Mouse (Mus musculus) hindbrain, embryonic 10.5 days (tissue): Measurements from ENCODE around the gene Gal3st3. TPM values are rescaled to one million over a fixed set of nuclear protein-coding genes. Genes with fewer than 3 reads are reported as not detected.

Experiments used
- polyA plus RNA-seq: library from polyadenylated mRNA; unstranded; fragments of >200 nt; fragmentation: Nextera tagmentation; extraction: Ambion mirVana; gene quantifications from 2 replicates; pipeline ENCODE4 v1.2.1, GENCODE M21; 2016

Gene Gal3st3
- polyA plus RNA-seq, 1 experiment from 2014 or later = 19.1 TPM

Other genes with a start within 250 kb of the Gal3st3 start
- gene Rin1, start 247.8 kb upstream of the Gal3st3 start, polyA plus RNA-seq = 2.3 and 3.0 TPM in 2 replicates
- 26.9 and 39.1 TPM in 2 replicates for gene Cd248, start 230.3 kb upstream of the Gal3st3 start, polyA plus RNA-seq
- gene Tmem151a, start 212.8 kb upstream of the Gal3st3 start, polyA plus RNA-seq = 1.5 and 1.8 TPM in 2 replicates
- gene Yif1a, start 209.8 kb upstream of the Gal3st3 start, polyA plus RNA-seq = 87.1 and 92.0 TPM in 2 replicates
- 42.1 and 115 TPM in 2 replicates for gene Cnih2, start 199.8 kb upstream of the Gal3st3 start, polyA plus RNA-seq
- gene Rab1b, start 191.3 kb upstream of the Gal3st3 start, polyA plus RNA-seq = 270 and 303 TPM in 2 replicates
- 35.5 and 45.8 TPM in 2 replicates for gene Klc2, start 179.8 kb upstream of the Gal3st3 start, polyA plus RNA-seq
- 23.7 and 26.1 TPM in 2 replicates for gene Pacs1, start 25.2 kb upstream of the Gal3st3 start, polyA plus RNA-seq
- 438 and 456 TPM in 2 replicates for gene Sf3b2, start 2.9 kb upstream of the Gal3st3 start, polyA plus RNA-seq
- gene Catsper1, start 37.4 kb downstream of the Gal3st3 start, polyA plus RNA-seq = not detected in 2 replicates
- 0.65 and 1.6 TPM in 2 replicates for gene Cst6, start 51.2 kb downstream of the Gal3st3 start, polyA plus RNA-seq
- gene Eif1ad, start 68.4 kb downstream of the Gal3st3 start, polyA plus RNA-seq = 84.2 and 90.5 TPM in 2 replicates
- gene Banf1, start 68.8 kb downstream of the Gal3st3 start, polyA plus RNA-seq = 539 and 565 TPM in 2 replicates
- 82.7 and 93.2 TPM in 2 replicates for gene Sart1, start 90.4 kb downstream of the Gal3st3 start, polyA plus RNA-seq
- gene Tsga10ip, start 104.2 kb downstream of the Gal3st3 start, polyA plus RNA-seq = 0.44 and 0.58 TPM in 2 replicates
- gene Drap1, start 126.6 kb downstream of the Gal3st3 start, polyA plus RNA-seq = 223 and 271 TPM in 2 replicates
- gene AI837181, start 126.8 kb downstream of the Gal3st3 start, polyA plus RNA-seq = 53.8 and 63.9 TPM in 2 replicates
- not detected in 2 replicates for gene Fosl1, start 149.2 kb downstream of the Gal3st3 start, polyA plus RNA-seq
- 6.9 and 8.6 TPM in 2 replicates for gene Ccdc85b, start 159.6 kb downstream of the Gal3st3 start, polyA plus RNA-seq
- gene Fibp, start 162.3 kb downstream of the Gal3st3 start, polyA plus RNA-seq = 99.5 and 122 TPM in 2 replicates
- 2.0 and 3.0 TPM in 2 replicates for gene Ctsw, start 170.2 kb downstream of the Gal3st3 start, polyA plus RNA-seq
- gene Efemp2, start 175.6 kb downstream of the Gal3st3 start, polyA plus RNA-seq = 62.7 and 71.3 TPM in 2 replicates
- 43.7 and 51.4 TPM in 2 replicates for gene Mus81, start 190.1 kb downstream of the Gal3st3 start, polyA plus RNA-seq
- gene Cfl1, start 192.1 kb downstream of the Gal3st3 start, polyA plus RNA-seq = 3,259 and 3,562 TPM in 2 replicates
- gene 1700020D05Rik, start 205.5 kb downstream of the Gal3st3 start, polyA plus RNA-seq = not detected in 2 replicates
- 8.9 and 18.7 TPM in 2 replicates for gene Snx32, start 212.2 kb downstream of the Gal3st3 start, polyA plus RNA-seq